8 mouse cellular contexts compared by ENCODE assay signal in genomic region chr7:29170755-29171561, GRCm38 (mm10). TPM values are rescaled to one million over a fixed set of nuclear protein-coding genes. Genes with fewer than 3 reads are reported as not detected.
DNase-seq lines count a peak whose midpoint lies in the region; ATAC-seq and TF ChIP-seq lines count a peak whose summit lies in the region.

No protein-coding gene starts in this region.

- H3K36me3 ChIP-seq in E14TG2a.4 (ENCODE audit: insufficient read depth, low read length): peaks cover 40% of the 10 kb centered on the region
- H3K36me3 ChIP-seq in embryonic facial prominence, embryonic 15.5 days: peaks cover 29% of the 10 kb centered on the region
- H3K36me3 ChIP-seq in hindbrain, postnatal 0 days (ENCODE audit: insufficient read depth, low read length): peaks cover 31% of the 10 kb centered on the region
- H3K36me3 ChIP-seq in splenic B cell, adult 2 months (ENCODE audit: control insufficient read depth, insufficient read depth, low read length, poor library complexity, severe bottlenecking): peaks cover 5% of the 10 kb centered on the region; the same call in 1 of the 2 replicates

- no peak for ATAC-seq in embryonic facial prominence, embryonic 15.5 days (ENCODE audit: insufficient number of reproducible peaks, low FRiP score, low TSS enrichment, low read depth)
- no peak for ATAC-seq in hindbrain, postnatal 0 days

- peak overlapping the region; percentile 88 for H3K4me2 ChIP-seq in embryonic facial prominence, embryonic 15.5 days (replicated peaks)
- peak overlapping the region; percentile 83 for H3K4me2 ChIP-seq in hindbrain, postnatal 0 days (ENCODE audit: low read depth, low read length)

- DNase-seq in gastrocnemius, adult 2 months: peak; percentile 52
- DNase-seq in gastrocnemius, postnatal 36 days: no peak
- DNase-seq in hindbrain, postnatal 0 days (ENCODE audit: low spot score): no peak
- DNase-seq in lung, postnatal 14 days: peak; percentile 35
- DNase-seq in splenic B cell, adult 2 months (ENCODE audit: low read depth, low spot score): peak; percentile 63
- DNase-seq in right cerebral cortex, postnatal 36 days (ENCODE audit: low spot score in 2 of 2): no peak

- intact Hi-C loops in gastrocnemius, adult 2 months (cut with DNase I): loop anchor here (5.0 to 10.0 kb wide), 2 partner anchors 406 to 1679 kb away; partner anchors contain the start of genes Nfkbib and Sirt2
- intact Hi-C loops in gastrocnemius, postnatal 36 days (cut with DNase I): no loop called here

- peak overlapping the region; percentile 4; the same call in 1 of the 2 replicates for H3K9ac ChIP-seq in embryonic facial prominence, embryonic 15.5 days
- H3K9ac ChIP-seq in hindbrain, postnatal 0 days (replicated peaks; ENCODE audit: low read length): peak overlapping the region; percentile 17; the same call in 1 of the 2 replicates

- H3K9me3 ChIP-seq in E14TG2a.4 (ENCODE audit: low read length): no peaks in the 10 kb centered on the region
- no peaks in the 10 kb centered on the region for H3K9me3 ChIP-seq in embryonic facial prominence, embryonic 15.5 days (replicated peaks)
- H3K9me3 ChIP-seq in hindbrain, postnatal 0 days (ENCODE audit: low read length): no peaks in the 10 kb centered on the region

- TF ChIP-seq CTCF in gastrocnemius, adult 2 months (IDR thresholded peaks at IDR 0.05): no peak
- TF ChIP-seq CTCF in E14TG2a.4 (conservative IDR thresholded peaks at IDR 0.05; ENCODE audit: low read length): no peak
- TF ChIP-seq CTCF in hindbrain, postnatal 0 days (IDR thresholded peaks at IDR 0.05; ENCODE audit: low read depth): no peak

- peaks cover 55% of the 10 kb centered on the region for H3K4me1 ChIP-seq in E14TG2a.4 (replicated peaks; ENCODE audit: low read depth, low read length)
- H3K4me1 ChIP-seq in embryonic facial prominence, embryonic 15.5 days: peaks cover 44% of the 10 kb centered on the region
- peaks cover 12% of the 10 kb centered on the region for H3K4me1 ChIP-seq in hindbrain, postnatal 0 days (ENCODE audit: insufficient read depth, low read length)

- H3K4me3 ChIP-seq in gastrocnemius, adult 2 months: peak overlapping the region; percentile 89
- H3K4me3 ChIP-seq in E14TG2a.4 (replicated peaks; ENCODE audit: low read length): peak overlapping the region; percentile 88
- peak overlapping the region; percentile 65 for H3K4me3 ChIP-seq in embryonic facial prominence, embryonic 15.5 days (replicated peaks)
- peak overlapping the region; percentile 80 for H3K4me3 ChIP-seq in hindbrain, postnatal 0 days (ENCODE audit: low read length)

- WGBS in embryonic facial prominence, embryonic 15.5 days: under 1% methylated on average over 43 of the region's 43 CpGs
- WGBS in hindbrain, postnatal 0 days: under 1% methylated on average over 42 of the region's 43 CpGs

- H3K27me3 ChIP-seq in E14TG2a.4 (ENCODE audit: insufficient read depth, low read length): peaks cover 36% of the 10 kb centered on the region
- H3K27me3 ChIP-seq in embryonic facial prominence, embryonic 15.5 days: peaks cover 38% of the 10 kb centered on the region
- peaks cover 26% of the 10 kb centered on the region; the same call in 1 of the 2 replicates for H3K27me3 ChIP-seq in hindbrain, postnatal 0 days (ENCODE audit: insufficient read depth, low read length)
- no peaks in the 10 kb centered on the region; the same call in 1 of the 2 replicates for H3K27me3 ChIP-seq in splenic B cell, adult 2 months (ENCODE audit: control insufficient read depth, insufficient read depth, low read length, poor library complexity, severe bottlenecking)

- peak overlapping the region; percentile 83 for H3K27ac ChIP-seq in gastrocnemius, adult 2 months
- H3K27ac ChIP-seq in embryonic facial prominence, embryonic 15.5 days (replicated peaks): no peak overlapping the region
- H3K27ac ChIP-seq in hindbrain, postnatal 0 days: no peak overlapping the region

RNA-seq across cellular contexts. Expression of gene Spred3, which starts 0.7 kb away (rescaled TPM):
- total RNA-seq in gastrocnemius, adult 2 months (2021): 1 to 10 TPM; 1.0 to 1.6 TPM
- 1 to 10 TPM in 1 of 2 experiments, under 1 TPM in 1; 0.59 to 1.2 TPM for total RNA-seq in gastrocnemius, postnatal 36 days (2021)
- polyA plus RNA-seq in embryonic facial prominence, embryonic 15.5 days (2015; fragmentation: Nextera tagmentation; extraction: Ambion mirVana): 2.5 and 3.3 TPM in 2 replicates
- total RNA-seq in hindbrain, postnatal 0 days (2014; rRNA removed): 27.4 and 30.8 TPM in 2 replicates
- polyA plus RNA-seq in hindbrain, postnatal 0 days (2015; fragmentation: Nextera tagmentation; extraction: Ambion mirVana): 11.1 and 11.2 TPM in 2 replicates

RNA-seq across cellular contexts. Expression of gene Ggn, which starts 0.9 kb away (rescaled TPM):
- under 1 TPM; 0.14 to 0.20 TPM for total RNA-seq in gastrocnemius, adult 2 months (2021)
- under 1 TPM; 0.25 to 0.26 TPM for total RNA-seq in gastrocnemius, postnatal 36 days (2021)
- 0.51 and 0.69 TPM in 2 replicates for polyA plus RNA-seq in embryonic facial prominence, embryonic 15.5 days (2015; fragmentation: Nextera tagmentation; extraction: Ambion mirVana)
- total RNA-seq in hindbrain, postnatal 0 days (2014; rRNA removed): 0.73 and 0.75 TPM in 2 replicates
- 0.41 and 0.74 TPM in 2 replicates for polyA plus RNA-seq in hindbrain, postnatal 0 days (2015; fragmentation: Nextera tagmentation; extraction: Ambion mirVana)

RNA-seq across cellular contexts. Expression of gene Psmd8, which starts 9.5 kb away (rescaled TPM):
- total RNA-seq in gastrocnemius, adult 2 months (2021): 100 to 1,000 TPM; 142 to 228 TPM
- total RNA-seq in gastrocnemius, postnatal 36 days (2021): 100 to 1,000 TPM; 155 to 172 TPM
- polyA plus RNA-seq in embryonic facial prominence, embryonic 15.5 days (2015; fragmentation: Nextera tagmentation; extraction: Ambion mirVana): 259 and 275 TPM in 2 replicates
- total RNA-seq in hindbrain, postnatal 0 days (2014; rRNA removed): 320 and 323 TPM in 2 replicates
- polyA plus RNA-seq in hindbrain, postnatal 0 days (2015; fragmentation: Nextera tagmentation; extraction: Ambion mirVana): 285 and 286 TPM in 2 replicates

RNA-seq across cellular contexts. Expression of gene Fam98c, which starts 14.9 kb away (rescaled TPM):
- 10 to 100 TPM; 10.2 to 11.5 TPM for total RNA-seq in gastrocnemius, adult 2 months (2021)
- 10 to 100 TPM; 10.7 to 11.7 TPM for total RNA-seq in gastrocnemius, postnatal 36 days (2021)
- polyA plus RNA-seq in embryonic facial prominence, embryonic 15.5 days (2015; fragmentation: Nextera tagmentation; extraction: Ambion mirVana): 22.8 and 24.6 TPM in 2 replicates
- total RNA-seq in hindbrain, postnatal 0 days (2014; rRNA removed): 48.7 and 67.4 TPM in 2 replicates
- polyA plus RNA-seq in hindbrain, postnatal 0 days (2015; fragmentation: Nextera tagmentation; extraction: Ambion mirVana): 51.8 and 54.3 TPM in 2 replicates

RNA-seq across cellular contexts. Expression of gene Rasgrp4, which starts 36.3 kb away (rescaled TPM):
- under 1 TPM; 0.61 to 0.84 TPM for total RNA-seq in gastrocnemius, adult 2 months (2021)
- total RNA-seq in gastrocnemius, postnatal 36 days (2021): under 1 TPM; 0.54 to 0.77 TPM
- polyA plus RNA-seq in embryonic facial prominence, embryonic 15.5 days (2015; fragmentation: Nextera tagmentation; extraction: Ambion mirVana): 0.63 and 0.95 TPM in 2 replicates
- 2.9 and 3.3 TPM in 2 replicates for total RNA-seq in hindbrain, postnatal 0 days (2014; rRNA removed)
- 0.84 and 1.3 TPM in 2 replicates for polyA plus RNA-seq in hindbrain, postnatal 0 days (2015; fragmentation: Nextera tagmentation; extraction: Ambion mirVana)

Comparison
In these comparisons a context has a peak if more than half of its experiments do, and no peak if none do; other contexts are left out.
1. DNase-seq: peak in gastrocnemius, adult 2 months (single experiment), lung, postnatal 14 days (single experiment) and splenic B cell, adult 2 months (single experiment); none in gastrocnemius, postnatal 36 days (0 of 2), hindbrain, postnatal 0 days (single experiment) and right cerebral cortex, postnatal 36 days (0 of 2).
2. RNA of gene Spred3, which starts 0.7 kb away (total RNA-seq): 27.4 to 30.8 TPM in hindbrain, postnatal 0 days; 1.0 to 1.6 TPM in gastrocnemius, adult 2 months and 0.59 to 1.2 TPM in gastrocnemius, postnatal 36 days; every median in the first group is over 10 times any median in the second.
3. Peak in every context shown above with its lines, with median percentiles within 50 percentile points of each other: H3K4me3 ChIP-seq.